Mouse (Mus musculus) cerebellum, adult 2 months (tissue): Measurements from ENCODE around the gene Tnfsf10. TPM values are rescaled to one million over a fixed set of nuclear protein-coding genes. Genes with fewer than 3 reads are reported as not detected.
"Not testable (repeated sequence)": the region's sequence is repeated elsewhere in the genome, so short reads cannot be mapped to it uniquely, and the experiment has no call there.

Experiments used
- DNase-seq, 2 experiments: peaks; one replicate each; pipeline ENCODE4 v3.0.0; 2021
- H3K27ac ChIP-seq: fragments of 200-500 bp; 2 replicates; pipeline ENCODE4 v1.5.1; 2012; ENCODE audit warnings: low read length, control low read depth, inconsistent platforms; ENCODE audit not compliant: insufficient read depth
- H3K27me3 ChIP-seq: fragments of 200-500 bp; 2 replicates; pipeline ENCODE4 v1.6.1; 2012; ENCODE audit warnings: inconsistent platforms, mild to moderate bottlenecking, low read length, moderate library complexity; ENCODE audit not compliant: control insufficient read depth, insufficient read depth
- H3K4me1 ChIP-seq: fragments of 200-500 bp; 2 replicates; pipeline ENCODE4 v1.6.1; 2011; ENCODE audit warnings: low read length; ENCODE audit not compliant: control insufficient read depth, insufficient read depth
- H3K4me3 ChIP-seq: fragments of 200-500 bp; replicated peaks from 2 replicates; pipeline ENCODE3; 2011; ENCODE audit warnings: mild to moderate bottlenecking, low read depth, low read length, control low read depth; ENCODE audit not compliant: insufficient read depth
- CTCF ChIP-seq: fragments of 200-500 bp; IDR thresholded peaks from 2 replicates; pipeline ENCODE4 v1.5.1; 2011; ENCODE audit warnings: low read depth, mild to moderate bottlenecking, control low read depth, low read length, moderate library complexity, borderline replicate concordance; ENCODE audit not compliant: insufficient read depth
- POLR2A ChIP-seq: fragments of 200-500 bp; IDR thresholded peaks from 2 replicates; pipeline ENCODE4 v1.6.1; 2011; ENCODE audit warnings: low read length, control low read depth, borderline replicate concordance; ENCODE audit not compliant: insufficient read depth
- WGBS: fragments of 180-500 bp; shearing (Covaris S2); methylation state at CpG from one replicate; pipeline ENCODE4 v1.1.7; 2018; 5-methylcytosine and 5-hydroxymethylcytosine counted together
- polyA plus RNA-seq: library from polyadenylated mRNA; depleted of rRNA; stranded (reverse); fragments of >200 nt; gene quantifications from 2 replicates; pipeline ENCODE4 v1.2.3, GENCODE M21; 2012

Gene Tnfsf10
- polyA plus RNA-seq, 1 experiment, result 2.0 TPM

- no peak for DNase-seq
- no peak overlapping the region for H3K27ac ChIP-seq
- no peaks in the 10 kb centered on the region for H3K27me3 ChIP-seq
- 37% methylated on average over 11 of the region's 11 CpGs for WGBS
- H3K4me1 ChIP-seq, result no peaks in the 10 kb centered on the region
- H3K4me3 ChIP-seq, result no peak overlapping the region
- TF ChIP-seq POLR2A, result no peak
- no peak for TF ChIP-seq CTCF
Measured at GRCm38 (mm10) chr3:27280280-27280749, 36.5 kb upstream of the Tnfsf10 start.

DNA sequence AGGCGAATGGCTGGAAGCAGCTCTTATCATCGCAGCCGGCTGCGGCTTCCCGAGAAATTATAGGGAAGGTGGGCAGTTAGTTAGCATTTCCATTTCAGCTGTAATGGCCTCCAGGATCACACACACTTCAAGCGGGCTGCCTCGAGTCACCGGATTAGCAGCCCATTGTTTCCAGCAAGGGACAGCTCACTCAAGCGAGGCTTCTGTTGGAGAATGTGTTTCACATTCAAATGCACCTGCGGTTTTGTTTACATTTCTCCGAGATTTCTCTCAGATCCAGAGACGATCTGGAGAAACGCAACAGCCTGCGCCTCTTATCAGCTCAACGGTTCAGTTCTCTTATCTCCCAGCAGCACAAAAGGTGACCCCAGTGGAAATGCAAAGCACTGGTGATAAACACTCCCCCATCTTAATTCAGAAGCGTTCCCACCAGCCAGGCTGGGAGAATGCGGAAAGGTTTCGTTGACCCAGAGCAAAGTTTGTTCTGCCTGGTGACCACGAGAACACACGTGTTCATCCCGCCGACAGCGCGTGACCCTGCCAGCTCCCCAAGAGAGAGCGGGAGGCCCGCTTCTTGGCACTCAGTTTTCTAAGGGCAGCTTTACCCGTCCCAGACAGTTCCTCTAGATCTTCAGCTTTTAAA is 33.6 kb upstream of the Tnfsf10 start:
- WGBS, result 6% methylated on average over 27 of the region's 27 CpGs
- no peaks in the 10 kb centered on the region for H3K4me1 ChIP-seq
- no peaks in the 10 kb centered on the region for H3K27me3 ChIP-seq
- peak overlapping the region; percentile 29 for H3K4me3 ChIP-seq
- H3K27ac ChIP-seq, result no peak overlapping the region
- TF ChIP-seq POLR2A (no peak), CTCF (no peak)
- peak in 1 of 2 experiments; percentile 9 for DNase-seq

- 51% methylated on average over 7 of the region's 7 CpGs for WGBS
- no peaks in the 10 kb centered on the region for H3K27me3 ChIP-seq
- no peak for DNase-seq
- no peak overlapping the region for H3K27ac ChIP-seq
- no peak overlapping the region for H3K4me3 ChIP-seq
- H3K4me1 ChIP-seq, result no peaks in the 10 kb centered on the region
- TF ChIP-seq CTCF, result no peak
- TF ChIP-seq POLR2A, result no peak
Measured at GRCm38 (mm10) chr3:27283796-27284195, 33.0 kb upstream of the Tnfsf10 start.

- WGBS, result 94% methylated on average over 5 of the region's 5 CpGs
- H3K4me1 ChIP-seq, result no peaks in the 10 kb centered on the region
- H3K27ac ChIP-seq, result no peak overlapping the region
- no peak for DNase-seq
- no peaks in the 10 kb centered on the region for H3K27me3 ChIP-seq
- no peak overlapping the region for H3K4me3 ChIP-seq
- TF ChIP-seq CTCF (no peak), POLR2A (no peak)
Measured at GRCm38 (mm10) chr3:27284227-27284626, 32.6 kb upstream of the Tnfsf10 start.

GRCm38 (mm10) chr3:27285072-27285471 is 31.8 kb upstream of the Tnfsf10 start:
- 86% methylated on average over 9 of the region's 9 CpGs for WGBS
- Histone ChIP-seq H3K27me3 (no peaks in the 10 kb centered on the region), H3K4me1 (no peaks in the 10 kb centered on the region), H3K27ac (no peak overlapping the region), H3K4me3 (no peak overlapping the region)
- DNase-seq, result no peak
- no peak for TF ChIP-seq POLR2A
- no peak for TF ChIP-seq CTCF

GRCm38 (mm10) chr3:27288301-27288700 is 28.5 kb upstream of the Tnfsf10 start:
- Histone ChIP-seq H3K27ac (no peak overlapping the region), H3K4me1 (no peaks in the 10 kb centered on the region), H3K4me3 (no peak overlapping the region), H3K27me3 (no peaks in the 10 kb centered on the region)
- DNase-seq, result no peak
- no peak for TF ChIP-seq POLR2A
- no peak for TF ChIP-seq CTCF
- 76% methylated on average over 2 of the region's 2 CpGs for WGBS

DNA sequence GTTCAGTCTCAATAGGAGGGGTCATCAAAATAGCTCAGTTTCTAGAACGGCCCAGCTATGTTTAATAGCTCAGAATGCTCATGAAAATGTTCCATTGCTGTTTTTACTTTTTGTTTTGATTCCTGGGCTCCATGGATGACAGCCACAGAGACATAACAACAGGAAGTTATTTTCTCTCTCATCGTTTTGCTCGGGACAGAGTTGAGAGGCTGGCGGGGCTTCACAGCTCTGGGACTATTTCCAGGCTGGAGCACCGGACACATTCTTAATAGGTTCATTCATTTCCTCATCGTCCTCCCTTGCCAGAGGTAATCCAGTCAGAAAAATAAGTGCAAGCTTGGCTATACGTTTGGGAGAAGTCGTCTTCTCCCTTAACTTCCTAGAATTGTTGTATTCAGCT is 27.9 kb upstream of the Tnfsf10 start:
- 30% methylated on average over 8 of the region's 8 CpGs for WGBS
- no peaks in the 10 kb centered on the region for H3K4me1 ChIP-seq
- no peak for DNase-seq
- TF ChIP-seq POLR2A (no peak), CTCF (no peak)
- no peak overlapping the region for H3K27ac ChIP-seq
- H3K27me3 ChIP-seq, result no peaks in the 10 kb centered on the region
- H3K4me3 ChIP-seq, result no peak overlapping the region

DNA sequence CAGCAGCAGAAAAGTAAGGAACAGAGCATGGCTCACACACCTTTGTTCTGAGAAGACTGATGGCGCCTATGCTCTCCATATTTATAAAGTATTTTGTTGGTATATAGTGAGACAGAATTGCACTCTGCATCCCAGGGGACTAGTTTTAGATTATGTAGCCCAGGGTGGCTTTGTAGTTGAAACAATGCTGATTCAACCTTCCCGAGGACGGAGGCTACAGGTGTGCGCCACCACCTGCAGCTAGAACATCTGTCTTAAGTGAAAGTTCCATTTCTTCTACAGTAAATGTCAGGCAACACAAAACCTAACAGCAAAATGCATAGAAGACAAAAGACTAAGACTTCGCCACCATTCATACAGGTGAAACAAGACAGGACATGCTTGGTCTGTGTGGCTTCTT is 26.5 kb upstream of the Tnfsf10 start:
- DNase-seq, result no peak
- Histone ChIP-seq H3K4me3 (no peak overlapping the region), H3K27me3 (no peaks in the 10 kb centered on the region), H3K4me1 (no peaks in the 10 kb centered on the region), H3K27ac (no peak overlapping the region)
- TF ChIP-seq POLR2A, result no peak
- no peak for TF ChIP-seq CTCF
- WGBS, result 79% methylated on average over 5 of the region's 5 CpGs

DNA sequence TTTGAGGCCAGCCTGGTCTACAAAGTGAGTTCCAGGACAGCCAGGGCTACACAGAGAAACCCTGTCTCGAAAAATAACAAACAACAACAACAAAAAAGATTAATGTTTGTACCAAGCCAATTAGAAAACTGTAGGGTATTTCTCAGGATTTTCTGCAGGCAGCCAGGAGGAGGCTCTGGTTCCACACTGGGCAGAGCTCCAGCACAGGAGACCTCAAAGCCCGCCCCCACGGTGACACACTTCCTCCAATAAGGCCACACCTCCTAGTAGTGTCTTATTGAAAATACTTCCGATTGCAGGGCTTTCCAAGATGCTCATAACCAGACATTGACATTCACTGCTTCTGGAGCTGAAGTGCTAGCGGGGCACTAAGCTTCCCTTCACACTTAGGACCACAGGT is 25.9 kb upstream of the Tnfsf10 start:
- not testable (repeated sequence) for H3K27ac ChIP-seq, H3K4me1 ChIP-seq, DNase-seq, H3K4me3 ChIP-seq, H3K27me3 ChIP-seq
- 90% methylated on average over 5 of the region's 5 CpGs for WGBS

DNA sequence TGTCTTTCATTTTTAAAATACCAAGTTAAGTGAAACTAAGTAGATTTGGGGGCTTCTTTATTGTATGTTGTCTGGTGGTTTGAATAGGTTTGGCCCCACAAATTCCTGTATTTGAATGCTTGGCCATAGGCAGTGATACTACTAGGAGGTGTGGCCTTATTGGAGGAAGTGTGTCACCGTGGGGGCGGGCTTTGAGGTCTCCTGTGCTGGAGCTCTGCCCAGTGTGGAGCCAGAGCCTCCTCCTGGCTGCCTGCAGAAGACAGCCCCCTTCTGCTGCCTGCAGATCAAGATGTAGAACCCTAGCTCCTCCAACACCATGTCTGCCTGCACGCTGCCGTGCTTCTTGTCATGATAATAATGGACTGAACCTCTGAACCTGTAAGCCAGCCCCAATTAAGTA is 25.4 kb upstream of the Tnfsf10 start:
- H3K4me3 ChIP-seq, H3K27ac ChIP-seq, H3K4me1 ChIP-seq, H3K27me3 ChIP-seq, DNase-seq: not testable (repeated sequence)
- WGBS, result 77% methylated on average over 4 of the region's 4 CpGs
